Mouse (Mus musculus): ENCODE results near the gene Ubxn11. TPM values are rescaled to one million over a fixed set of nuclear protein-coding genes. Genes with fewer than 3 reads are reported as not detected.
A peak's percentile ranks its signal among the peaks of the same experiment; 100 is the strongest.

The Ubxn11 gene
- polyA plus RNA-seq, 1 experiment from 2014 or later: 7.0 TPM

- DNase-seq (ENCODE audit: low spot score): no peak
- Histone ChIP-seq H3K27me3 (ENCODE audit: control insufficient read depth, insufficient read depth, low read length) (no peaks in the 10 kb centered on the region), H3K4me3 (ENCODE audit: low read depth, low read length) (no peak overlapping the region), H3K9me3 (ENCODE audit: control insufficient read depth, low read length) (no peaks in the 10 kb centered on the region), H3K4me2 (ENCODE audit: low read depth, low read length, severe bottlenecking) (no peak overlapping the region), H3K9ac (ENCODE audit: low read length) (no peak overlapping the region), H3K4me1 (replicated peaks; ENCODE audit: control insufficient read depth, insufficient read depth, low read length) (no peaks in the 10 kb centered on the region), H3K36me3 (ENCODE audit: control insufficient read depth, insufficient read depth, low read length) (no peaks in the 10 kb centered on the region), H3K27ac (ENCODE audit: low read depth, low read length) (no peak overlapping the region)
- no peak for ATAC-seq (replicated peaks; ENCODE audit: low FRiP score)
- WGBS: 92% methylated on average over 3 of the region's 3 CpGs
Measured at GRCm38 (mm10) chr4:134096120-134096519, 6.2 kb upstream of the Ubxn11 start.

- Histone ChIP-seq H3K4me3 (ENCODE audit: low read depth, low read length) (no peak overlapping the region), H3K9ac (ENCODE audit: low read length) (no peak overlapping the region), H3K4me2 (ENCODE audit: low read depth, low read length, severe bottlenecking) (no peak overlapping the region), H3K27me3 (ENCODE audit: control insufficient read depth, insufficient read depth, low read length) (no peaks in the 10 kb centered on the region), H3K9me3 (ENCODE audit: control insufficient read depth, low read length) (no peaks in the 10 kb centered on the region), H3K27ac (ENCODE audit: low read depth, low read length) (no peak overlapping the region), H3K4me1 (replicated peaks; ENCODE audit: control insufficient read depth, insufficient read depth, low read length) (no peaks in the 10 kb centered on the region), H3K36me3 (ENCODE audit: control insufficient read depth, insufficient read depth, low read length) (no peaks in the 10 kb centered on the region)
- ATAC-seq (replicated peaks; ENCODE audit: low FRiP score) (no peak), DNase-seq (ENCODE audit: low spot score) (no peak)
- WGBS: 78% methylated on average over 5 of the region's 5 CpGs
Measured at GRCm38 (mm10) chr4:134097015-134097608, 5.3 kb upstream of the Ubxn11 start.

GRCm38 (mm10) chr4:134098628-134099027 is 3.7 kb upstream of the Ubxn11 start:
- H3K4me1 ChIP-seq (replicated peaks; ENCODE audit: control insufficient read depth, insufficient read depth, low read length): no peaks in the 10 kb centered on the region
- DNase-seq (ENCODE audit: low spot score) (no peak), ATAC-seq (replicated peaks; ENCODE audit: low FRiP score) (no peak)
- no peak overlapping the region for H3K4me3 ChIP-seq (ENCODE audit: low read depth, low read length)
- no peaks in the 10 kb centered on the region for H3K9me3 ChIP-seq (ENCODE audit: control insufficient read depth, low read length)
- WGBS: 77% methylated on average over 8 of the region's 8 CpGs
- H3K27me3 ChIP-seq (ENCODE audit: control insufficient read depth, insufficient read depth, low read length): no peaks in the 10 kb centered on the region
- H3K36me3 ChIP-seq (ENCODE audit: control insufficient read depth, insufficient read depth, low read length): no peaks in the 10 kb centered on the region
- no peak overlapping the region for H3K9ac ChIP-seq (ENCODE audit: low read length)
- H3K4me2 ChIP-seq (ENCODE audit: low read depth, low read length, severe bottlenecking): no peak overlapping the region
- H3K27ac ChIP-seq (ENCODE audit: low read depth, low read length): no peak overlapping the region

GRCm38 (mm10) chr4:134100245-134100644 is 2.1 kb upstream of the Ubxn11 start:
- Histone ChIP-seq H3K9me3 (ENCODE audit: control insufficient read depth, low read length) (no peaks in the 10 kb centered on the region), H3K4me3 (ENCODE audit: low read depth, low read length) (no peak overlapping the region), H3K4me2 (ENCODE audit: low read depth, low read length, severe bottlenecking) (no peak overlapping the region), H3K36me3 (ENCODE audit: control insufficient read depth, insufficient read depth, low read length) (no peaks in the 10 kb centered on the region), H3K27ac (ENCODE audit: low read depth, low read length) (no peak overlapping the region), H3K4me1 (replicated peaks; ENCODE audit: control insufficient read depth, insufficient read depth, low read length) (no peaks in the 10 kb centered on the region), H3K27me3 (ENCODE audit: control insufficient read depth, insufficient read depth, low read length) (no peaks in the 10 kb centered on the region), H3K9ac (ENCODE audit: low read length) (no peak overlapping the region)
- WGBS: 81% methylated on average over 4 of the region's 4 CpGs
- ATAC-seq (replicated peaks; ENCODE audit: low FRiP score) (no peak), DNase-seq (ENCODE audit: low spot score) (no peak)

- peak overlapping the region; percentile 69 for H3K4me3 ChIP-seq (ENCODE audit: low read depth, low read length)
- H3K36me3 ChIP-seq (ENCODE audit: control insufficient read depth, insufficient read depth, low read length): no peaks in the 10 kb centered on the region
- H3K4me1 ChIP-seq (replicated peaks; ENCODE audit: control insufficient read depth, insufficient read depth, low read length): no peaks in the 10 kb centered on the region
- no peaks in the 10 kb centered on the region for H3K9me3 ChIP-seq (ENCODE audit: control insufficient read depth, low read length)
- peak overlapping the region; percentile 64 for H3K9ac ChIP-seq (ENCODE audit: low read length)
- DNase-seq (ENCODE audit: low spot score) (no peak), ATAC-seq (replicated peaks; ENCODE audit: low FRiP score) (peak; percentile 50)
- WGBS: 3% methylated on average over 21 of the region's 21 CpGs
- H3K27ac ChIP-seq (ENCODE audit: low read depth, low read length): no peak overlapping the region
- H3K27me3 ChIP-seq (ENCODE audit: control insufficient read depth, insufficient read depth, low read length): no peaks in the 10 kb centered on the region
- H3K4me2 ChIP-seq (ENCODE audit: low read depth, low read length, severe bottlenecking): peak overlapping the region; percentile 64
Measured at GRCm38 (mm10) chr4:134102742-134103119, 361 bp downstream of the Ubxn11 start.

GRCm38 (mm10) chr4:134106105-134106504 is 3.7 kb downstream of the Ubxn11 start:
- ATAC-seq (replicated peaks; ENCODE audit: low FRiP score) (no peak), DNase-seq (ENCODE audit: low spot score) (no peak)
- no peaks in the 10 kb centered on the region for H3K9me3 ChIP-seq (ENCODE audit: control insufficient read depth, low read length)
- H3K27me3 ChIP-seq (ENCODE audit: control insufficient read depth, insufficient read depth, low read length): no peaks in the 10 kb centered on the region
- no peak overlapping the region for H3K9ac ChIP-seq (ENCODE audit: low read length)
- no peaks in the 10 kb centered on the region for H3K4me1 ChIP-seq (replicated peaks; ENCODE audit: control insufficient read depth, insufficient read depth, low read length)
- H3K4me3 ChIP-seq (ENCODE audit: low read depth, low read length): no peak overlapping the region
- 83% methylated on average over 7 of the region's 7 CpGs for WGBS
- no peaks in the 10 kb centered on the region for H3K36me3 ChIP-seq (ENCODE audit: control insufficient read depth, insufficient read depth, low read length)
- no peak overlapping the region for H3K4me2 ChIP-seq (ENCODE audit: low read depth, low read length, severe bottlenecking)
- no peak overlapping the region for H3K27ac ChIP-seq (ENCODE audit: low read depth, low read length)

GRCm38 (mm10) chr4:134107730-134108129 is 5.4 kb downstream of the Ubxn11 start:
- Histone ChIP-seq H3K27me3 (ENCODE audit: control insufficient read depth, insufficient read depth, low read length) (no peaks in the 10 kb centered on the region), H3K9me3 (ENCODE audit: control insufficient read depth, low read length) (no peaks in the 10 kb centered on the region), H3K4me2 (ENCODE audit: low read depth, low read length, severe bottlenecking) (no peak overlapping the region), H3K4me1 (replicated peaks; ENCODE audit: control insufficient read depth, insufficient read depth, low read length) (no peaks in the 10 kb centered on the region), H3K9ac (ENCODE audit: low read length) (no peak overlapping the region), H3K4me3 (ENCODE audit: low read depth, low read length) (no peak overlapping the region), H3K27ac (ENCODE audit: low read depth, low read length) (no peak overlapping the region), H3K36me3 (ENCODE audit: control insufficient read depth, insufficient read depth, low read length) (no peaks in the 10 kb centered on the region)
- 90% methylated on average over 7 of the region's 7 CpGs for WGBS
- ATAC-seq (replicated peaks; ENCODE audit: low FRiP score) (no peak), DNase-seq (ENCODE audit: low spot score) (no peak)

GRCm38 (mm10) chr4:134108196-134108595 is 5.8 kb downstream of the Ubxn11 start:
- ATAC-seq (replicated peaks; ENCODE audit: low FRiP score): no peak
- Histone ChIP-seq H3K27me3 (ENCODE audit: control insufficient read depth, insufficient read depth, low read length) (no peaks in the 10 kb centered on the region), H3K9ac (ENCODE audit: low read length) (no peak overlapping the region), H3K9me3 (ENCODE audit: control insufficient read depth, low read length) (no peaks in the 10 kb centered on the region), H3K27ac (ENCODE audit: low read depth, low read length) (no peak overlapping the region), H3K4me1 (replicated peaks; ENCODE audit: control insufficient read depth, insufficient read depth, low read length) (peaks cover 1% of the 10 kb centered on the region; the same call in 1 of the 2 replicates), H3K4me2 (ENCODE audit: low read depth, low read length, severe bottlenecking) (no peak overlapping the region), H3K36me3 (ENCODE audit: control insufficient read depth, insufficient read depth, low read length) (no peaks in the 10 kb centered on the region), H3K4me3 (ENCODE audit: low read depth, low read length) (no peak overlapping the region)
- no peak for DNase-seq (ENCODE audit: low spot score)
- WGBS: 67% methylated on average over 5 of the region's 5 CpGs

- Histone ChIP-seq H3K27ac (ENCODE audit: low read depth, low read length) (no peak overlapping the region), H3K4me2 (ENCODE audit: low read depth, low read length, severe bottlenecking) (no peak overlapping the region), H3K27me3 (ENCODE audit: control insufficient read depth, insufficient read depth, low read length) (no peaks in the 10 kb centered on the region), H3K4me3 (ENCODE audit: low read depth, low read length) (no peak overlapping the region), H3K9me3 (ENCODE audit: control insufficient read depth, low read length) (no peaks in the 10 kb centered on the region), H3K9ac (ENCODE audit: low read length) (no peak overlapping the region), H3K36me3 (ENCODE audit: control insufficient read depth, insufficient read depth, low read length) (no peaks in the 10 kb centered on the region), H3K4me1 (replicated peaks; ENCODE audit: control insufficient read depth, insufficient read depth, low read length) (peaks cover 4% of the 10 kb centered on the region; the same call in 1 of the 2 replicates)
- ATAC-seq (replicated peaks; ENCODE audit: low FRiP score) (no peak), DNase-seq (ENCODE audit: low spot score) (no peak)
- WGBS: 59% methylated on average over 3 of the region's 3 CpGs
Measured at GRCm38 (mm10) chr4:134110653-134111052, 8.3 kb downstream of the Ubxn11 start.

Data from forebrain, embryonic 11.5 days (tissue).